Mouse (Mus musculus): ENCODE measurements around the gene Scamp2.

- TF ChIP-seq EP300 (IDR thresholded peaks at IDR 0.05; ENCODE audit: low read depth) (no peak), CTCF (IDR thresholded peaks at IDR 0.05; ENCODE audit: low read depth) (no peak)
These were observed 49.1 kb downstream of the Scamp2 start for GRCm38 (mm10) chr9:57609803-57610202.

Measured in liver, embryonic 14.5 days (tissue).